Mouse (Mus musculus): ENCODE measurements at regions not wholly inside any gene's neighbourhood (a gene's known extent, or its start where the extent isn't known, plus 50 kb on each side); places are given as distances from the start of the nearest gene placed in this dataset.
A peak's percentile ranks its signal among the peaks of the same experiment; 100 is the strongest.

- DNase-seq (ENCODE audit: low read depth, low spot score): no peak
Observed at GRCm38 (mm10) chr6:51002713-51003112, 348.5 kb upstream of the Npvf start.

DNA sequence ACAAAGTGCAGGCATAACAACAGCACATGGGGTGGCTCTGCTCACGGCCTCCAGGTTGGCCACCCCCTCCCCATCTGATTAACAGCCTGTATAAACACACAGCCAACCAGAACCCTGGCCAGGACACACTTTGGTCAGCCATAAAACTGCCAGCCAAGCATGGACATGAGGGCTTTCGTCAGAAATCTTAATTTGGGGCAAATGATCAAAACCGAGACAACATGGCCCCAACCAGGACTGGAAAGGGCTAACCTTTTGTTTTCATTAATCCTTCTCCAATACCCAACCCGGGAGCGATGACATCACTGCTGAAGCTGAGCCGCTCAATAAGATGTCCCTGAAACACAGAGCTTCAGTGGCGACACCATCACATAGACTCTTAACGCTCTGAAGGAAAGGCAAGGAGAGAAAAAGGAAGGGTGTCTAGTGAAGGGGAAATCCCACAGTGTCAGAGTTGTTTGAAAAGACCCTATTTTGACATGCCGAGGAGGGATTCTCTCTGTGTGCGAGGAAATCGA, 351.9 kb upstream of the Npvf start:
- no peak for DNase-seq (ENCODE audit: low read depth, low spot score)

GRCm38 (mm10) chr6:51009526-51010340, 355.5 kb upstream of the Npvf start:
- DNase-seq (ENCODE audit: low read depth, low spot score): no peak

DNA sequence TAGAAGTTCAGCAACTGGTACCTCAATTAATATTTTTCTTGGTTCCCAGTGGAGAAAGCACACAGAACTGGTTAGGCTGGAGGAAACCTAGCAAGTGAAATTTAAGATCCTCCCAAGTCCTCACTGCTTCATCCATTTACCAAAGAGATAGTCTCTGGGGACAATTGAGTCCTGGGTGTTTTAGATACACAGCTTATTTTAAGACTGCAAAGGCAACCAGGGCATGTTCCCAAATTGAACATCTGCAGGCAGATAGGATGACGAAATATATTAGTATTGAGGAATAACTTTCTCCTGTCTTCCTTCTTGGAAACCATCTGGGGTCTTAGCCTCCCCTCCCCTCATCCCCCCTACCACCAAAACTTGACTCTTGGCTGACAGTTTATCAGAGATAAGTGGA, 356.3 kb upstream of the Npvf start:
- DNase-seq (ENCODE audit: low read depth, low spot score): no peak

GRCm38 (mm10) chr6:51012086-51012830, 358.0 kb upstream of the Npvf start:
- DNase-seq (ENCODE audit: low read depth, low spot score): no peak

- no peak for DNase-seq (ENCODE audit: low read depth, low spot score)
Observed at GRCm38 (mm10) chr6:51015735-51016134, 361.5 kb upstream of the Npvf start.

DNA sequence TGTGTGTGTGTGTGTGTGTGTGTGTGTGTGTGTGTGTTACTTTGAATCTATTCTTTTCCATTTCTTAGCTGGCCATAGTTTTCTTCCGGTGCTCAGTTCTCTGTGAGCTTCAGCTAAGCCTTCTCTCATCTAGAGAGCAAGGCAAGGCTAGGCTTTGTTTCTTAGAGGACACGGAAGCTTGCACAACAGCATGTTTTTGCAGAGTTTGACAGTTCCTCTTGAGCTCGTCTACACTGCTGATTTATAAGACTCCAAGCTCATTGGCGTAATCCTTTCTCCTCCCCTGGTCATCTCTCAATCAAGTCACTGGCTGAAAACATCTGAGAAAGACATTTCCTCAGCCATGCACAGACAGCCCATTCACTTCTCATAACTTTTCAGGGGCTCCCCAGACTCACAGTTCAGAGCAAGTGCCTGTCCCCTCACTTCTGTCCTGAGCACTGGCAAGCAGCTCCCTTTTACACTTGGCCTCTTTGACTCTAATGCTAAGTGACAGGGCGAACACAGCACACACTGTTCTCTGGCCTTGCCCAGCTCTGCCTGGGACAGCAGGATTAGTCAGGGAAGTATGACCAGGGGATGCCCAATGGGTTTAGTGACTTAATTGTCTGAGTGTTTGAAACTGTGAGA, 362.3 kb upstream of the Npvf start:
- peak; percentile 22 for DNase-seq (ENCODE audit: low read depth, low spot score)

- no peak for DNase-seq (ENCODE audit: low read depth, low spot score)
Observed at GRCm38 (mm10) chr6:51017260-51017999, 363.2 kb upstream of the Npvf start.

- no peak for DNase-seq (ENCODE audit: low read depth, low spot score)
Observed at GRCm38 (mm10) chr6:51021206-51021605, 367.0 kb upstream of the Npvf start.

GRCm38 (mm10) chr6:51023361-51023760, 369.1 kb upstream of the Npvf start:
- no peak for DNase-seq (ENCODE audit: low read depth, low spot score)

- DNase-seq (ENCODE audit: low read depth, low spot score): no peak
Observed at GRCm38 (mm10) chr6:51024756-51025155, 370.5 kb upstream of the Npvf start.

- DNase-seq (ENCODE audit: low read depth, low spot score): no peak
Observed at GRCm38 (mm10) chr6:51025411-51025810, 371.2 kb upstream of the Npvf start.

DNA sequence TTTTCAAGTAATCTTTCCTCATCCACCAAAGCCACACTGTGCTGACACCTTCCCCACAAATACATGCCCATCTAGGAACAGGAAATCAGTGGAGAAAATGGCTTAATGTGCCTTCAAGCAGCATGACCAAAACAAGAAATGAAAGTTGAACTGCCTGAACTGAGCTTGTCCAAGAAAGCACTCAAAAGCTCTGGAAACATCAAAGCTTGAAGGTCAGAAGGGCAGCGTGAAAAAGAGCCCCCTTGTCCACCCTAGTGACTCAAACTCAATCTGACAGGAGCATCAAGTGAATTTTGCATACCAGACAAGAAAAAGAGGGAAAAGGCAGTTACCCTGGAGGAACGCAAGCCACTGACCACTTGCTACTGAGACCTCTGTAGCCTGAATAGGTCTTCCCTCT, 373.1 kb upstream of the Npvf start:
- DNase-seq (ENCODE audit: low read depth, low spot score): no peak

DNA sequence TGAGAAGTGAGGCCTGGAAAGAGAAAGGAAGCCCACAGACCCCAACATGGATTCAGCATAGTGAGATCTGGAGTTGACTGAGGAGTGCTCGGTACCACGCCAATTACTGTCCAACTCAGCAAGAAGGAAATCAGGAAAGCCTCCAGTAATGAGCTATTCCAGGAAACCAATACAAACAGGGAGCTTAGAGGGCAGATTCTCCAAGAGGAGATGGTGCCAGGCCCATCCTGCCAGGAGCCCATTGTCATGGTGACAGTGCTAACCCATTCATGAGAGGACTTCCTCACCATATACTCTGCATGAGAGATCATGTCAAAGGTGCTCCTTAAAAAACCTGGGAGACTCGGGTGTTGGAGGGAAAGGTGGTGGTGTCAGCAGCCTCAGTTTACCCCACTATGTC, 375.3 kb upstream of the Npvf start:
- no peak for DNase-seq (ENCODE audit: low read depth, low spot score)

GRCm38 (mm10) chr6:51029953-51030352, 375.7 kb upstream of the Npvf start:
- no peak for DNase-seq (ENCODE audit: low read depth, low spot score)

- no peak for DNase-seq (ENCODE audit: low read depth, low spot score)
Observed at GRCm38 (mm10) chr6:51033835-51034234, 379.6 kb upstream of the Npvf start.

GRCm38 (mm10) chr6:51036074-51036473, 381.8 kb upstream of the Npvf start:
- DNase-seq (ENCODE audit: low read depth, low spot score): no peak

- DNase-seq (ENCODE audit: low read depth, low spot score): no peak
Observed at GRCm38 (mm10) chr6:51036553-51036952, 382.3 kb upstream of the Npvf start.

DNA sequence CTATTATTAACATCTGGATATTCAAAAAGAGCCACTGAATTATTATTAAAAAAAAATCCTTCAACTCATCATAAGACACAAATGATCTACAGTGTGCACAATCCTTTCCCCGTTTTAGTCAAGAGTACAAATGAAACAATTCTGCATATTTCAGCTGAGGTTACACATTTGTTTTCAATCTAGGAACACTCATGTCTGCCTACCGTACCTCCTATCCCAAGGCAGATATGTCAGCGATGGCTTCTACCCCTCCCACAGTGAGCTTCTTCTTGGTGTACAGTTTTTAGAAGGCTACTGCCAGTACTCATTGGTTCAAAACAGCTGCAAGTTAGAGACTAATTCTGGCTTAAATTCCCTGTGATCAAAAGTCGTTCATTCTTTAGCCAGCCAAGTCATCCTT, 382.7 kb upstream of the Npvf start:
- DNase-seq (ENCODE audit: low read depth, low spot score): no peak

GRCm38 (mm10) chr6:51039486-51040180, 385.4 kb upstream of the Npvf start:
- DNase-seq (ENCODE audit: low read depth, low spot score): no peak

GRCm38 (mm10) chr6:51043970-51044369, 388.5 kb upstream of the Nfe2l3 start:
- DNase-seq (ENCODE audit: low read depth, low spot score): no peak
